7 mouse cellular contexts compared by ENCODE assay signal in the genomic region with DNA sequence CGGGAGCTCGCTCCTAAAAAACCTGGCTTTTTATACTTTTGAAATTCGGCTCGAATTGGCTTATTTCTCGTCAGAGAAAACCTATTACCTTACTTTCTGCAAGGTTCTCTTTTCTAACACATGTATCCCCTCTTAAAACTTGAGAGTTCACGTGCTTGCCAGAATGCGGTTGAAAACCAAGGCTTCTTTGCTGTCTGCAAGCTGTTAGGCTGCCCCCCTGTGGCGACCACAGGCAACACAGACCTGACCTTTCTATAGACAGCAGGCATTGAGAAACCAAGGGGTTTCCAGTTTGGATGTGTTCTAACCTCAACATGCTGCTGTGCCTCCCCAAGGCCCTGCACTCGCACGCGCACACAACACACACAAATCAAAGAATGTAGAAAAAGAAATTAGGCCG. TPM values are rescaled to one million over a fixed set of nuclear protein-coding genes. Genes with fewer than 3 reads are reported as not detected.
A peak's percentile ranks its signal among the peaks of the same experiment; 100 is the strongest.
DNase-seq lines count a peak whose midpoint lies in the region; ATAC-seq and TF ChIP-seq lines count a peak whose summit lies in the region.

No protein-coding gene starts in this region.

- intact Hi-C loops in heart, adult 2 months (cut with DNase I), result loop anchor here (2.0 kb wide), 1 partner anchor 56 kb away; no protein-coding TSS in a partner anchor

- H3K27ac ChIP-seq in heart, adult 2 months, result peak overlapping the region; percentile 60
- peak overlapping the region; percentile 78 for H3K27ac ChIP-seq in kidney, embryonic 16.5 days (ENCODE audit: low read length)

- no peak overlapping the region for H3K4me3 ChIP-seq in G1E (ENCODE audit: low read depth, low read length)
- no peak overlapping the region for H3K4me3 ChIP-seq in heart, adult 2 months
- no peak overlapping the region for H3K4me3 ChIP-seq in kidney, embryonic 16.5 days (ENCODE audit: low read length)

- no peak overlapping the region for H3K9ac ChIP-seq in heart, adult 2 months (ENCODE audit: low read depth, low read length)
- no peak overlapping the region for H3K9ac ChIP-seq in kidney, embryonic 16.5 days (replicated peaks; ENCODE audit: low read length)

- TF ChIP-seq CTCF in G1E (IDR thresholded peaks at IDR 0.05; ENCODE audit: low read depth, low read length), result peak; percentile 63
- TF ChIP-seq CTCF in heart, adult 2 months (IDR thresholded peaks at IDR 0.05), result peak; percentile 94

- H3K4me1 ChIP-seq in G1E (ENCODE audit: insufficient read depth, low read depth, low read length), result peaks cover 16% of the 10 kb centered on the region
- H3K4me1 ChIP-seq in heart, adult 2 months (ENCODE audit: control insufficient read depth, insufficient read depth, low read length), result peaks cover 1% of the 10 kb centered on the region
- H3K4me1 ChIP-seq in kidney, embryonic 16.5 days (ENCODE audit: insufficient read depth, low read length), result peaks cover 10% of the 10 kb centered on the region

- TF ChIP-seq EP300 in heart, adult 2 months (IDR thresholded peaks at IDR 0.05; ENCODE audit: insufficient read depth, low read depth, low read length), result no peak

- peak; percentile 90 for DNase-seq in CD4-positive, CD25-positive, alpha-beta regulatory T cell, adult 2 months (ENCODE audit: low read depth, low spot score)
- peak; percentile 38 for DNase-seq in G1E (ENCODE audit: low spot score)
- DNase-seq in cerebellum, postnatal 25 days, result peak; percentile 79 to 91
- DNase-seq in heart, adult 2 months, result peak; percentile 63 to 78
- peak; percentile 73 for DNase-seq in lung, postnatal 25 days (ENCODE audit: low spot score)
- peak; percentile 53 to 86 for DNase-seq in spleen, postnatal 10 days (ENCODE audit: low spot score in 2 of 2)

- no peaks in the 10 kb centered on the region for H3K36me3 ChIP-seq in G1E (replicated peaks)
- H3K36me3 ChIP-seq in heart, adult 2 months (ENCODE audit: control insufficient read depth, insufficient read depth, low read length), result no peaks in the 10 kb centered on the region
- no peaks in the 10 kb centered on the region for H3K36me3 ChIP-seq in kidney, embryonic 16.5 days (ENCODE audit: insufficient read depth, low read length)

- H3K79me2 ChIP-seq in heart, adult 2 months (replicated peaks; ENCODE audit: control insufficient read depth, insufficient read depth, low read length), result no peaks in the 10 kb centered on the region

- no peak for ATAC-seq in G1E (ENCODE audit: extremely low read depth, insufficient number of reproducible peaks, low FRiP score, poor library complexity, severe bottlenecking)
- no peak; the same call in 1 of the 2 replicates for ATAC-seq in kidney, embryonic 16.5 days (ENCODE audit: low FRiP score, low TSS enrichment)

- H3K27me3 ChIP-seq in G1E (ENCODE audit: insufficient read depth, low read length), result peaks cover 18% of the 10 kb centered on the region
- H3K27me3 ChIP-seq in heart, adult 2 months (ENCODE audit: control insufficient read depth, insufficient read depth, low read length), result no peaks in the 10 kb centered on the region
- H3K27me3 ChIP-seq in kidney, embryonic 16.5 days (ENCODE audit: insufficient read depth, low read length), result no peaks in the 10 kb centered on the region

- peak overlapping the region; percentile 22; the same call in 1 of the 2 replicates for H3K4me2 ChIP-seq in kidney, embryonic 16.5 days (replicated peaks; ENCODE audit: low read depth, low read length)

- 22% methylated on average over 12 of the region's 12 CpGs for WGBS in heart, adult 2 months
- 21% methylated on average over 12 of the region's 12 CpGs for WGBS in kidney, embryonic 16.5 days

- no peaks in the 10 kb centered on the region for H3K9me3 ChIP-seq in G1E (replicated peaks)
- H3K9me3 ChIP-seq in kidney, embryonic 16.5 days (ENCODE audit: low read length), result no peaks in the 10 kb centered on the region

- no peak for TF ChIP-seq POLR2A in heart, adult 2 months (IDR thresholded peaks at IDR 0.05; ENCODE audit: insufficient read depth, low read depth, low read length)

RNA-seq across cellular contexts. Expression of a gene that starts 6.9 kb away (rescaled TPM):
- total RNA-seq in G1E (2014; fragmentation: Nextera tagmentation), result 4.3 and 5.8 TPM in 2 replicates
- total RNA-seq in G1E (2017), result 1.7 and 1.8 TPM in 2 replicates
- polyA plus RNA-seq in G1E (2012), result 5.5 and 5.9 TPM in 2 replicates
- 10 to 100 TPM; 10.8 to 11.4 TPM for total RNA-seq in heart, adult 2 months (2021)
- polyA plus RNA-seq in heart, adult 2 months (2012; rRNA removed), result 35.7 and 42.8 TPM in 2 replicates
- 6.4 and 7.1 TPM in 2 replicates for polyA plus RNA-seq in kidney, embryonic 16.5 days (2015; fragmentation: Nextera tagmentation; extraction: Ambion mirVana)

RNA-seq across cellular contexts. Expression of a gene that starts 21.8 kb away (rescaled TPM):
- total RNA-seq in G1E (2014; fragmentation: Nextera tagmentation) (5.9 and 7.2 TPM in 2 replicates), G1E (2017) (1.7 and 3.4 TPM in 2 replicates)
- polyA plus RNA-seq in G1E (2012), result 8.4 and 8.9 TPM in 2 replicates
- 10 to 100 TPM; 43.2 to 43.8 TPM for total RNA-seq in heart, adult 2 months (2021)
- polyA plus RNA-seq in heart, adult 2 months (2012; rRNA removed), result 43.2 and 48.8 TPM in 2 replicates
- 60.2 and 65.1 TPM in 2 replicates for polyA plus RNA-seq in kidney, embryonic 16.5 days (2015; fragmentation: Nextera tagmentation; extraction: Ambion mirVana)

RNA-seq across cellular contexts. Expression of a gene that starts 21.9 kb away (rescaled TPM):
- total RNA-seq in G1E (2014; fragmentation: Nextera tagmentation) (0.60 TPM in 1 of 2 replicates, not detected in the other), G1E (2017) (4.6 and 6.6 TPM in 2 replicates)
- polyA plus RNA-seq in G1E (2012), result 0.33 and 0.34 TPM in 2 replicates
- total RNA-seq in heart, adult 2 months (2021), result 1 to 10 TPM; 1.3 to 2.3 TPM
- polyA plus RNA-seq in heart, adult 2 months (2012; rRNA removed), result 0.08 and 0.15 TPM in 2 replicates
- 1.9 and 3.8 TPM in 2 replicates for polyA plus RNA-seq in kidney, embryonic 16.5 days (2015; fragmentation: Nextera tagmentation; extraction: Ambion mirVana)

RNA-seq across cellular contexts. Expression of a gene that starts 24.4 kb away (rescaled TPM):
- 10.8 and 15.4 TPM in 2 replicates for total RNA-seq in G1E (2014; fragmentation: Nextera tagmentation)
- 16.4 and 18.8 TPM in 2 replicates for total RNA-seq in G1E (2017)
- 65.6 and 88.7 TPM in 2 replicates for polyA plus RNA-seq in G1E (2012)
- total RNA-seq in heart, adult 2 months (2021), result 10 to 100 TPM; 14.3 to 16.9 TPM
- 17.0 and 18.1 TPM in 2 replicates for polyA plus RNA-seq in heart, adult 2 months (2012; rRNA removed)
- polyA plus RNA-seq in kidney, embryonic 16.5 days (2015; fragmentation: Nextera tagmentation; extraction: Ambion mirVana), result 53.1 and 53.4 TPM in 2 replicates

RNA-seq across cellular contexts. Expression of a gene that starts 26.7 kb away (rescaled TPM):
- total RNA-seq in G1E (2014; fragmentation: Nextera tagmentation) (0.83 TPM in 1 of 2 replicates, not detected in the other), G1E (2017) (0.05 and 0.06 TPM in 2 replicates)
- polyA plus RNA-seq in G1E (2012), result not detected in 2 replicates
- not detected for total RNA-seq in heart, adult 2 months (2021)
- polyA plus RNA-seq in heart, adult 2 months (2012; rRNA removed), result 0.41 and 0.62 TPM in 2 replicates
- not detected in 2 replicates for polyA plus RNA-seq in kidney, embryonic 16.5 days (2015; fragmentation: Nextera tagmentation; extraction: Ambion mirVana)

Comparison
In these comparisons a context has a peak if more than half of its experiments do, and no peak if none do; other contexts are left out.
1. DNase-seq: peak in every context shown above with its lines; median percentile 90 in CD4-positive, CD25-positive, alpha-beta regulatory T cell, adult 2 months; 85 in cerebellum, postnatal 25 days; 73 in lung, postnatal 25 days; 70 in heart, adult 2 months; 70 in spleen, postnatal 10 days; 38 in G1E.